Comparison of ENCODE assay signal across 23 mouse cellular contexts in genomic region chr8:10592917-10593316, GRCm38 (mm10).
DNase-seq lines count a peak whose midpoint lies in the region; ATAC-seq and TF ChIP-seq lines count a peak whose summit lies in the region.
"Had no signal": no experiment of that assay in that cellular context is flagged by ENCODE, and none has a peak within 500 bp of the region (broad histone marks: within the 10 kb centered on the region; RNA-seq: fewer than 3 reads in every experiment).

No protein-coding gene starts in this region.

- no peak overlapping the region for H3K27ac ChIP-seq in heart, adult 2 months
- no peak overlapping the region for H3K27ac ChIP-seq in midbrain, embryonic 10.5 days (replicated peaks)

- TF ChIP-seq EP300 in heart, adult 2 months (IDR thresholded peaks at IDR 0.05; ENCODE audit: insufficient read depth, low read depth, low read length), result no peak

- no peak overlapping the region for H3K9ac ChIP-seq in heart, adult 2 months (ENCODE audit: low read depth, low read length)

- DNase-seq in frontal cortex, postnatal 25 days (ENCODE audit: low spot score in 2 of 2), result no peak
- DNase-seq in heart, adult 11 months, result peak; percentile 17
- no peak for DNase-seq in heart, adult 2 months
- DNase-seq in right cerebral cortex, postnatal 36 days (ENCODE audit: low spot score in 2 of 2), result peak; percentile 12 to 23
- DNase-seq in right cerebral cortex, postnatal 10 days (ENCODE audit: low spot score in 2 of 2), result no peak
- DNase-seq in brain, adult 2 months (ENCODE audit: low read depth, low spot score), result peak; percentile 43
- no peak for DNase-seq in midbrain, embryonic 10.5 days (ENCODE audit: low spot score)
- DNase-seq: adrenal gland, adult 2 months; adrenal gland, adult 8-10 months; adrenal gland, postnatal 10 days; adrenal gland, postnatal 14 days; adrenal gland, postnatal 25 days; adrenal gland, postnatal 36 days; B cell, adult 2 months; cerebellum, adult 11 months; cerebellum, adult 11-12 months; cerebellum, adult 18-20 months had no signal

- ATAC-seq in frontal cortex, adult (ENCODE audit: low TSS enrichment), result peak; percentile 69
- ATAC-seq: activated CD4-positive, CD25-positive, alpha-beta regulatory T cell, adult 4 months; CD4-positive, CD25-positive, alpha-beta regulatory T cell, adult 4 months; Patski had no signal

- no peaks in the 10 kb centered on the region for H3K27me3 ChIP-seq in heart, adult 2 months (ENCODE audit: control insufficient read depth, insufficient read depth, low read length)
- H3K27me3 ChIP-seq in midbrain, embryonic 10.5 days (ENCODE audit: low read depth, poor library complexity, severe bottlenecking), result no peaks in the 10 kb centered on the region
- H3K27me3 ChIP-seq: CH12.LX had no signal

- H3K4me1 ChIP-seq in heart, adult 2 months (ENCODE audit: control insufficient read depth, insufficient read depth, low read length), result no peaks in the 10 kb centered on the region
- H3K4me1 ChIP-seq in midbrain, embryonic 10.5 days, result peaks cover 4% of the 10 kb centered on the region; the same call in 1 of the 2 replicates

- H3K36me3 ChIP-seq in heart, adult 2 months (ENCODE audit: control insufficient read depth, insufficient read depth, low read length), result no peaks in the 10 kb centered on the region
- H3K36me3 ChIP-seq in midbrain, embryonic 10.5 days, result no peaks in the 10 kb centered on the region
- H3K36me3 ChIP-seq: G1E had no signal

- H3K9me3 ChIP-seq in midbrain, embryonic 10.5 days (replicated peaks), result no peaks in the 10 kb centered on the region
- H3K9me3 ChIP-seq: G1E had no signal

- no peak for TF ChIP-seq POLR2A in heart, adult 2 months (IDR thresholded peaks at IDR 0.05; ENCODE audit: insufficient read depth, low read depth, low read length)

- TF ChIP-seq CTCF in heart, adult 2 months (IDR thresholded peaks at IDR 0.05), result no peak

- H3K4me3 ChIP-seq in heart, adult 2 months, result no peak overlapping the region
- H3K4me3 ChIP-seq in midbrain, embryonic 10.5 days, result no peak overlapping the region

- intact Hi-C loops in heart, adult 2 months (cut with DNase I), result no loop called here

- WGBS in heart, adult 2 months, result 88% methylated on average over 6 of the region's 6 CpGs
- WGBS in midbrain, embryonic 10.5 days, result 90% methylated on average over 6 of the region's 6 CpGs

- no peaks in the 10 kb centered on the region for H3K79me2 ChIP-seq in heart, adult 2 months (replicated peaks; ENCODE audit: control insufficient read depth, insufficient read depth, low read length)

Comparison
In these comparisons a context has a peak if more than half of its experiments do, and no peak if none do; other contexts are left out.
1. DNase-seq: peak in heart, adult 11 months (single experiment), right cerebral cortex, postnatal 36 days (2 of 2) and brain, adult 2 months (single experiment); none in frontal cortex, postnatal 25 days (0 of 2), heart, adult 2 months (0 of 2), right cerebral cortex, postnatal 10 days (0 of 2) and midbrain, embryonic 10.5 days (single experiment).